Mouse (Mus musculus) E14TG2a.4 (cell line): ENCODE measurements at regions not wholly inside any gene's neighbourhood (a gene's known extent, or its start where the extent isn't known, plus 50 kb on each side); places are given as distances from the start of the nearest gene placed in this dataset.

Source experiments
- CTCF ChIP-seq: conservative IDR thresholded peaks from 2 replicates; pipeline ENCODE4 v1.5.1; 2014; ENCODE audit warnings: low read length
- NANOG ChIP-seq: IDR thresholded peaks from 2 replicates; pipeline ENCODE4 v1.6.1; 2014; ENCODE audit warnings: borderline replicate concordance, low read length, mixed read lengths
- POU5F1 ChIP-seq: IDR thresholded peaks from 2 replicates; pipeline ENCODE4 v1.6.1; 2014; ENCODE audit warnings: low read length, borderline replicate concordance

GRCm38 (mm10) chr15:62224798-62225197 is 1302.0 kb upstream of the A1bg start:
- no peak for TF ChIP-seq POU5F1
- TF ChIP-seq CTCF = no peak
- TF ChIP-seq NANOG = no peak
